Mouse (Mus musculus): ENCODE results near the gene Dpep3.

Dpep3 gene

DNA sequence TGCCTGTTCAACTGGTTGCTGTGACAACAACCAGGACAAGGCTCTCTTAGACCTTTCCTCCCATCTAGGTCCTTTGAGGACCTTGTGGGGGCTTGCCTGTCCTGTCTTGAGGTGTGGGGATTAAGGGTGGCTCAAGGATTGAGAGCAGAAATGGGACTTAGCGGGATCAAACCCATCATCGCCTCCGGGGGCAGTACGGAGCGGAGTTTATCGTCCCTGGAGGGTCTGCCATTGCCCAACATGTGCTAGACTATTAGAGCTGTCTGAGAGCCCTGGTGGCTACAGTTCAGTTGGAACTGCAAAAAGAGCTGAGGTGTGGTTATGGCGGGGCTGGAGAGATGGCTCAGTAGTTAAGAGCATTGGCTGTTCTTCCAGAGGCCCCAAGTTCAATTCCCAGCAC is 3.9 kb downstream of the Dpep3 start:
- DNase-seq (ENCODE audit: low read depth, low spot score) = no peak

DNA sequence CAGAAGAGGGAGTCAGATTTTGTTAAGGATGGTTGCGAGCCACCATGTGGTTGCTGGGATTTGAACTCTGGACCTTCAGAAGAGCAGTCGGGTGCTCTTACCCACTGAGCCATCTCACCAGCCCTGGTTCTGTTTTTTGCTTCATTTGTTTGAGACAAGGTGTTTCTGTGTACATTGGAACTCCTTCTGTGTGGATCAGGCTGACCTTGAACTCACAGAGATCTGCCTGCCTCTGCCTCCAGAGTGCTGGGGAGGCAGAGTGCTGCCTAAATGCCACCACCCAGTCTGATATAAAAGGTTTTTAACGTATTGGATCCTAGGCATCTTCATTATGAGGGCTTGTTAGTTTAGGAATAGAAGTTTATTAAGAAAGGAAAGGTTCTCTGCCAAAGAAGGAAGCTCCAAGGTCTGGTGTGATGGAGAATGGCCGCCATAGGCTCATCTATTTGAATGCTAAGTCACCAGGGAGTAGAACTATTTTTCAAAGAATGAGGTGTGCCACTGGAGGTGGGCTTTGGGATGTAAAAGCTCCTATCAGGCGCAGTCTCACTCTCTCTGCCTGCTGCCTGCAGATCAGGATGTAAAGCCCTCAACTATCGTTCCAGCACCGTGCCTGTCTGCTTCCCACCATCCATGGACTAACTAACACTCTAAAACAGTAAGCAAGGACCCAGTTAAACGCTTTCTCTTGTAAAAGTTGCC is 8.1 kb downstream of the Dpep3 start:
- no peak for DNase-seq (ENCODE audit: low read depth, low spot score)

DNA sequence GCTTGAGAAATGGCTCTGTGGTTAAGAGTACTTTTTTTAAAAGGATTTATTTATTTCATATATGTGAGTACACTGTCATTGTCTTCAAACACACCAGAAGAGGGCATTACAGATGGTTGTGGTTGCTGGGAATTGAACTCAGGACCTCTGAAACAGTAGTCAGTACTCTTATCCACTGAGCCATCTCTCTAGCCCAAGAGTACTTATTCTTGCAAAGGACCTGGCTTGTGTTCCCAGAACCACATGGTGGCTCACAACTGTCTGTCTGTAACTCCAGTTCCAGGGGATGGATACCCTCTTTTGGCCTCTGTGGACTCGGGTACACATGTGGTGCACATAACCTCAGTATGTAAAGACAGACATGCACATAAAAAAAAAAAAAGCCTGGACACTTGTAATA is 9.9 kb downstream of the Dpep3 start:
- DNase-seq (ENCODE audit: low read depth, low spot score) = no peak

DNA sequence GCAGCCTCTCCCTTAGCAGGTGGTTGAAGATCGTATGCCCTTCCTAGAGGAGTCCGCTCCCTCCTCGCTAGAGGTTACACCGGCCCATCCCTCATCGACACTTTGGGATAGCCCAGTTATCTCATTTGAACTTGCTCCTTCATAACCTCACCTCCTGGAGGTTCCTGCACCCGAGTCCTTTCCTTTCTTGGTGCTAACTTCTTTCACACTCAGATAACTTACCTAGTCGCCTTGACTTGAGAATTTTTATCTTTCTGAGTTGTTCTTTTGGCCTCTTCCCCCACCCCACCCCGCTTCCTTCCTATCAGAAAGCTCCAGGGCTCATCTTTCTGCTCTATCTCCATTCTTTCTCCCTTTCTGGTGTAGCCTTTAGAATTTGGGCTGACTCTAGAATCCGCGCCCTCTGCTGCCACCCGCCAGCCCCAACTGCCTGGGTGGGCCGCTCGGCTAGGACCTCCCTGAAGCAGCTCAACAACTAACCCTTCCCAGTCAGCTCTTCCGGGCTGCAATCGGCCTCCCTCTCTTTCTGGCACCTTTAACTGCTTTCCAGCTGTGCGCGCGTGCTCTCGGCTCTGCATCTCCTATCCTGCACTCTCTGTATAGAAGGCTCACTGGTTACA is 12.4 kb downstream of the Dpep3 start:
- no peak for DNase-seq (ENCODE audit: low read depth, low spot score)

DNA sequence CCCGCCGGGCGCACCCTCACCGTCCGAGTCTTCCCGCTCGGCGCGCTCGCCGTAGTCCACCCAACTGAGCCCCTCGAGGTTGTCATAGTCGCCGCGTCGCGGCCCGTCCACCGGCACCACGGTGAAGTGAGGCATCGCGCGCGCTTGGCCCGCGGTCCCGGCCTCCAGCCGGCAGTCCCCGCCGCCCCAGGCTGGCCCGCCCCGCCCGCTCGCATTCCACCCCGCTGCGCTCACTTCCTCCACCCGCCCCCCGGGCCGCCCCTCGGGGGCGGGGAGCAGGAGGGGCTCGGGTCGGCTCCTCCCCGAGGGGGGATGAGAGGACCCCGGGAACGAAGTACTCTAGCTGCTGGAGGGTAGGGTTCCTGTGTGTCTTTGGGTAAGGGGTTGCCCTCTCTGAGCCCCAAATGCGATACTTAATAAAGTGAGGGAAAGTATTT is 13.3 kb downstream of the Dpep3 start, which contains the start of gene Slc12a4:
TSS of gene Slc12a4 (minus strand) at position 193 of the 437 bp plus-strand sequence.
- DNase-seq (ENCODE audit: low read depth, low spot score) = peak; percentile 27

DNA sequence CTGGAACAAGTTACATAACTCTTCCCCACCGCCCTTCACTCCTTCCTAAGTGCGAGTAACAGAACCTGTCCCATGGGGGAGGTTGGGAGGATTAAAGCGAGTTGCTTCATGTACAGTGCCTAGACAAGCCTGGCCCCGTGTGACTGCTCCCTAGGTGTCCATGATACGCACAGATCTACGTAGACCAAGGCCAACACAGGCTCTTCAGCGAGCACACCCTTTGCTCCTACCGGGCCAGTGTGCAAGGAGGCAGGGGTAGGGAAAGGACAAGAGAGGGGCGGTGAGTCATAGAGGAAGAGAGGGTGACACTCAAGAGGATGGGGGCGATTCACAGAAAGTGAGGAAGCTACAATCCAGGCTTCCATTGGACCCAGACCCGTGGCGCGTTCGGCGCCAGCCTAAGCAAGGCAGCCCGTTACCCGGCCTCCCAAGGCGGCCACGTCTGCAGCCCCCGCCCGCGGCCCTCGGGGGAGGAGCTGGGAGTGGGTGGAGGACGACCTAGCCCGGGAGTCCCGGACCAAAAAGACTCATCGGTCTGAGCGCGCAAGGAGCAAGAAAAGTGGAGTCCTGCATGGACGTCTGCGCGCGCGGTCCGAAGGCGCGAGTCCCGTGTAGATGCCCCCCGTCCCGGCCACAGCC is 13.8 kb downstream of the Dpep3 start:
- DNase-seq (ENCODE audit: low read depth, low spot score) = no peak

DNA sequence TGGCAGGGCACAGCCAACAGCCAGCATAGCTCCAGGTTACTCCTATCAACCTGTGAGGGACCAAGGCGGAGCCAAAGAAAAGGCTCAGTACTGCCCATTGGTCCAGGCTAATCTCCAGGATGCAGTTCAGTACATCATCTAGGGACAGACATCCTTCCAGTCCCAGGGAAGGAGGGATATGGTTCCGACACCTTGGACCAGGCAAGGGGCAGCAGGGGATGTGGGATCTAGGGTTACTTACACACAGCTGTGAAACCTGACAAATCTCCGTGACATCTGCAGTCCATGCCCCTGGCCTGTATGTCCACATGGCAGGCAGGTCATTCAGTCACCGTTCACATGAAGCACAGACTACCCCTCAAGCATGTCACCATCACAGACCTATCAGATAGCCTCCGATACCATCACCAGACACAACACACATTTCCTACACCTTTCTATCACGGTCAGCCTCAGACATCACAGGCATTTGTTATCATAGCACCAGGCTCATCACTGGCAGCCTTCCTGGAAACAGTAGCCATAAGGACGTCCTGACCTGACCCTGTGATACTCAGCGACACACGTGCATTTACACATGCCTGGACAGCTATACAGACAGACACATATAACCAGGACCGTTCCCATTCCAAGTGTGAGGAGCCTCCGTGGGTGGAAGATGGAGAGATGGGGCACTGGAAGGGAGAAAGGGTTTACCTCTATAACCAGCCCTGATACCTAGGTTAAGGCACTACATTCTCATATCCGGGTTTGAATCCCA is 14.5 kb downstream of the Dpep3 start:
- DNase-seq (ENCODE audit: low read depth, low spot score) = no peak

DNA sequence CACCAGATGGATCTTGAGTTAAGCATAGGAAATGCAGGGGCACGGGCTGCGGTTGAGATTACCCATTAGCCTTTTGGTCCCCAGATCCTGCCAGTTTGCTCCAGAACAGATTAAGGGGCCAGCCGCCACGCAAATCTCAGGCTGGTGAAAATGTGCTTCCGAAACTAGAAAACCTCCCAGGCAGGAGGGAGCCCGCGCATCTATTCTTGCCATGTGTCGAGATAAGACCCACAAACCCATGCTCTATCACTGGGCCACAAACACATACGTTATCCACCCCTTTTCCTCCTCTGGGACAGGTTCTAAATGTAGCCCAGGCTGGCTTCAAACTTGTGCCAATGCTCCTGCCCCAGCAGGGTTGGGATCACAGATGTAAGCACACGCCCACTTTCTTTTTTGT is 17.7 kb downstream of the Dpep3 start:
- no peak for DNase-seq (ENCODE audit: low read depth, low spot score)

DNA sequence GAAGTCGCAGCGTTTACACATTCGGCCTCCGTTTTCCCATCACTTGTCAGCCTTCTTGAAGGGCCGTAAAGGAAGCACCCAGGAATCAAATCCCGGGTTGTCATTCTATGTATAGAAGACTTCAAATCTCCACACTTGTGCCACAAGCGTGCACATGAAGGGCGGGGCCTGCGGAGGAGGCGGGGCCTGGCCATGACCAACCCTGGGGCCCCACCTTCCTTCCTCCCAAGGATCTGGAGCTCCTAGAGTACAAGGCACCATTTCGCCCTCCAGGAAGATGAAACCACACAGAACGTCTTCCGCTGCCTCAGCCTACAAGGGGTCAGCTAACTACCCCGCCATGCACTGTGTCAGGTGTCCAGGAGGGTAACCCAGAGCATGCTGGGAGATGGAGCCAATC is 18.1 kb downstream of the Dpep3 start:
- no peak for DNase-seq (ENCODE audit: low read depth, low spot score)

DNA sequence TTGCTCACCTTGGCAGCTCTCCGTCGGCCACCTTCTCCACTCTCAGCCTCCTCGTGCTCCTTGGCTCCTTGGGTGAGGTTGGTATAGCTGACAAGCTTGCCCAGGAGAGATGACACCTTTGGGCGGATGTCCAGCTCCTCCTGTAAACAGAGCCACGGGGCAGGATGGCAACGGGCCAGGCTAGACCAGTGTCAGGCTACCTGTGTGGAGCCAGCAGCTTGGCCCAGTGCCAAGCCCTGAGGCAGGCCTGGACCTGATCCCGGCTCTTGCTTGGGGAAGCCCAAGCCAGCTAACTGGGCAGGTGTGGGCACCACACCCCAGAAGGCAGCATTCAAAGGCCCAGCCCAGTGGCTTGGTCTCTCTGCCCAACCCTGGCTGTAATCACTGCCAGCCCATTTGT is 19.9 kb downstream of the Dpep3 start:
- DNase-seq (ENCODE audit: low read depth, low spot score) = no peak

DNA sequence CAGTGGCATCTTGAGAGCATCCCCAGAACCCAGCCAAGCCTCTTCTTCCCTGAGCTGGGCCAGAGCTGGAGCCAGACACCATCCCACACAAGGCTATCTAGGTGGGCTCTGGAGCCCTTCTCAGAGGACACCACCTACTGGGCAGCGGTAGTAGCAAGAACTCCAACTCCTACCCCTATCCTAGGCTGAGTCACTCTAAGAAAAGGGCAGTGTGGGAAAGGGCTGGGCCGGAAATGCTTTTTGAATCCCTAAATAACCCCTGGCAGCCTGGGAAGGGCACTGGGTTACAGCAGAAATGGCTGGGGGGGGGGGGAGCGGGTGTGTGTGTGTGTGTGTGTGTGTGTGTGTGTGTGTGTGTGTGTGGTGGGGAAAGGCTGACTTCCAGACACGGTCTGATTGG is 21.4 kb downstream of the Dpep3 start:
- no peak for DNase-seq (ENCODE audit: low read depth, low spot score)

DNA sequence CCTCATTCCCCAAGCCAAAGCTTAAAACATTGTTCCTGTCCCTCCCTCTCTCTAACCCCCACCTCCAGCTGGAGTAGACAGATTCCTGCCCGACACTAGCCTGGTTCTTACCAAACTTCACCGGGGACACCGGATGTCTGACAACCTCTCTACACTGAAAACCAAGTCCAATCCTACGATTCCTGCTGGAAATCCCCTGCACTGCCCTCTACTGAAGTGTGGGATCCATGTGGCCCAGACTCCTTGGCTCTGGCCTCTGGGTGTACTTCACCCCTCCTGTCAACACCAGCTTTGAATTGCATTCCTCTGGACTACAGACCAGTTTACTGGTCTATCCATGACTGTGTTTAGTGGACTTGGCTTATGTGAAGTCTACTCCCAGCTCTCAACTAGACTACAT is 22.7 kb downstream of the Dpep3 start:
- no peak for DNase-seq (ENCODE audit: low read depth, low spot score)

DNA sequence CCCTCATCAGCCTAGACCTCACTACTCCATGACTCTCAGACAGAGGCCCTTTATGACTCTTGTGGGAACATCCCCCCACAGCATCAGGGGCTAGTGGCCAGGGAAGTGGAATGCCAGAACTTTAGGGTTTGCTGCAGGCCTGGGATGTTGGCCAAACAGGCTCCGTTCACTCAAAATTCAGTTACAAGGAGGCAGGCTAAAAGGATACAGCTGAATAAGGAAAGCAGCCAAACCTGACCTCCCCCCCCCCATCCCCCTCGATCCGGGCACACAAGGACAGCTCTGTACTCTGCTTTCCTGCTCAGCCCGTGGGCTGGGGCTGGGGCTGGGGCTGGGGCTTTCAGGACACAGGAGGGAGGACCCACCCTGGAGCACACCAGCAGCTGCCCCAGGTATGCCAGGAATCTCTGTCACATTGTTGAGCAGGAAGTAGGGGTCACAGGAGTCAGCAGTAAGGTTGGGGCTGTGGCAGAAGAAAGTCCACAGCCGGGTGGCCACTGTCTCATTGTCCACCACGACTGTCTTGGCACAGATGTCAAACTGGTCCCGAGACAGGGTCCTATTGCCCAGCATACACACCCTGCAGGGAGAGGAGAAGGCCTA is 28.1 kb downstream of the Dpep3 start:
- DNase-seq (ENCODE audit: low read depth, low spot score) = no peak

DNA sequence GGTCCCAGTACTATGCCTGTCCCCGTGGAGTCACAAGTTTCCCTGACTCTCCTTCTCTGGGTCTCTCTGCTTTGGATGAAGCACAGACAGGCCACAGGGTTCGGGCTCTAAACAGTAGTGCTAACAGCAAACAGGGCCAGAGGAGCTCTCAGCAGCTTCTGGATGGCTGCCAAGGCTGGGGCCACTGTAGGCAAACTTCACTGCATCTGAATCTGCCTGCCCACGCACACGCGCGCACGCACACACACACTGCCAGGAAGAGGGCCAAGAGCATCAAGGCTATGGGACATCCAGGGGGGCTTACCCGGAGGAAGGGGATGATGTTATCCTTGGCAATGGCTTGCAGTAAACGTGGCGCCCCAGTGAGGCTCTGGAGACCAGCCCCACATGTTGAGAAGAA is 29.9 kb downstream of the Dpep3 start:
- DNase-seq (ENCODE audit: low read depth, low spot score) = no peak

DNA sequence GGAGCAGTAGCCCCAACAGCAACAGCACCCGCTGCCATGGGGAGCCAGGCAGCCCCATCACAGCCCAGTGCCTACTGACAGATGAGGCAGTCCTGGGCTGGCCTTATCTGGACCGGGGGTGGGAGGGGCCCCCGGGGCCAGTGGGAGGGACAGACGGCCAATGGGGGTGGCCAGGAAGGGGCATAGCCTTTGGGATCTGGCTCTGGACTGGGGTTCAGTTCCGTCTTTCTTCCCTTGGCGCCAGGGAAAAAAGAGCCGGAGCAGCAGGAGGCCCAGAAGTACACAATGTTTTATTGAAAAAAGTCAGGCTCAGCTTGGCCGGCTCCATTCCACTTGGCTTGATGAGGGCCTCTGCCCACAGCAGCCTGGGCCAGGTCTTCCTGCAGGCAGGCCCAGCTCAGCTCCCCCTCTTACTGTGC is 35.9 kb downstream of the Dpep3 start, which contains the start of gene Lcat:
TSS of gene Lcat (minus strand) at position 62 of the 419 bp plus-strand sequence.
- no peak for DNase-seq (ENCODE audit: low read depth, low spot score)

DNA sequence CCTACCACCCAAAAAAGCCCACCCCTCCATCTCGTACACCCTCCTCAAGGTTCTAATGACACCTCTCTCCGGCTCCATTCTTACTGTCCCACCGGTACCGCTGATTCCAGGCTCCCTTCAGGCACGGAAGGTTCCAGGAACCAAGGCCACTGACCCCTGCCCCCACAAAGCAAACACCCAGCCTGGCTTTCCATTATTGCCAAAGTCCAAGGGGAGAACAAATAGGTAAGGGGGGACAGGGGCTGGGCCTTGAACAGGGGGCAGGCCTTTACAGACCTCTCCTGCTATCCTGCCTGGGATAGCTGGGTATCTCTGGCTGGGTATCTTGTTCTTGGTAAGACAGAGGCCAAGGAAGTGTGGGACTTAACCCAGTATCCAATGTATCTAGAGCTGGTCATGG is 36.7 kb downstream of the Dpep3 start:
- no peak for DNase-seq (ENCODE audit: low read depth, low spot score)

DNA sequence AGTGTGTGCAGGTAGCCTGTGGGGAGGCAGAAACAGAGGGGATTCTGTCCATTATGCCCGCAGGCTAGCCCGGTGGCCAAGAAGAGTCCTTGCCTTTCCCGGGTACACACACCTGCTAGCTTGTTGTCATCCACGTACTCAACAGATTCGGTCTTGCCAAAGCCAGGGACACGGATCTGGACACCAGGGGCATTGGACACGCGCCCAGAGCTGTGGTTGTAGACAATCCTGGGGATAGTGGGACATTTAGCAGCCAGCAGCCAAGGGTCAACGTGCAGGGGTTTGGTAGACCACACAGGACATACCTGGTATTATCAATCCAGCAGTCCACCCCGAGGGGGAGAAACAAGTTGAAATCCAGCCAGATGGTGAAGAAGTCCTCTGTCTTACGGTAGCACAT is 37.2 kb downstream of the Dpep3 start:
- no peak for DNase-seq (ENCODE audit: low read depth, low spot score)

DNA sequence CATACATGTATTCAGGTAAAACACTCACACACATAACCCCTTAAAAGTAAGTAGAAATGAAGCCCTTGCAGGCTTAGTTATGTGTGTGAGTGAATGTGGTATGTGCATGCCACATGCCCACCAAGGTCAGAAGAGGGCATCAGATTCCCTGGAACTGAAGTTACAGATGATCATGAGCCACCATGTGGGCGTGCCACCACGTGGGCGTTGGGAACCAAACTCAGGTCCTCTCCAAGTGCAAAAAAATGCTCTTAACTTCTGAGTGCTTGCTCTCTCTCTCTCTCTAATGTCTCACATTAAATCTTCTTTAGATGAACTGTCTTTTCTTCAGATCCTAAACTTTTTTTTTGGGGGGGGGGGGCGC is 40.9 kb downstream of the Dpep3 start, which contains the start of gene Psmb10:
TSS of gene Psmb10 (minus strand) at position 139 of the 364 bp plus-strand sequence.
- no peak for DNase-seq (ENCODE audit: low read depth, low spot score)

DNA sequence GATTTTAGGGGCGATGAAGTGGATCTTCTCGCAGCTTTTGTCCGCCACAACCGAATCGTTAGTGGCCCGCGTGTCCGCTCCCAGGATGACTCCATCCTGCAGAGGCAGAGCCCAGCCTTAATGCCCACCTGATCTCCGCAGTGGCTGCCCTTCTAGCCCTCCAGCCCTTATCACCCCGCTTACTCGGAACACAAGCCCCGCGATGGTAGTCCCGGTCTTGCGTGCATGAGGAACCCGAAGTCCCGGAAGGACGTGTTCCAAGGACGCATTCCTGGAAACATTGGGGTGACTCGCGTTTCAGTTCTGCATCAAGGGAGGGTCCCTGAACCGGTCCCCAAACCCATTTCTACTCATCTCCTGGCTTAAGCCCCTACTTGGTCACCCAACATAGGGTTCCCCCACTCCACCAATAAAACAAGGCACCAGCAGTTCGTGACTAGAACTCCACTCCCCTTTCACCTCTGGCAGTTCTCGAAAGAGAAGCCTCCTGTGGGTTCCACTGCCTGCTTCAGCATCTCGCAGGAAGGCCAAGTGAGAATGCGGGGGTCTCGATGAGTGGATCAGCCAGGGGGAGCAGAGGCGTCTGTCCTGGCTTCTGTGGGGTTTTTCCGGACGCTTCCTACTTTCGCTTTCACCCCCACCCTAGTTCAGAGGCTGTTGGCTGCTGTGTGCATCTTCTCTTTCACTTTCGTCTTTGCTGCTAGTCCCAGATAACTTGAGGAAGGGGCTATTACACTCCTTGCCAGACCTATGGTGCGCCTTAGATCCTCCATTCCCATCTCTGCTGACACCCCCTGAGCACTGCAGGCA is 41.5 kb downstream of the Dpep3 start:
- no peak for DNase-seq (ENCODE audit: low read depth, low spot score)

DNA sequence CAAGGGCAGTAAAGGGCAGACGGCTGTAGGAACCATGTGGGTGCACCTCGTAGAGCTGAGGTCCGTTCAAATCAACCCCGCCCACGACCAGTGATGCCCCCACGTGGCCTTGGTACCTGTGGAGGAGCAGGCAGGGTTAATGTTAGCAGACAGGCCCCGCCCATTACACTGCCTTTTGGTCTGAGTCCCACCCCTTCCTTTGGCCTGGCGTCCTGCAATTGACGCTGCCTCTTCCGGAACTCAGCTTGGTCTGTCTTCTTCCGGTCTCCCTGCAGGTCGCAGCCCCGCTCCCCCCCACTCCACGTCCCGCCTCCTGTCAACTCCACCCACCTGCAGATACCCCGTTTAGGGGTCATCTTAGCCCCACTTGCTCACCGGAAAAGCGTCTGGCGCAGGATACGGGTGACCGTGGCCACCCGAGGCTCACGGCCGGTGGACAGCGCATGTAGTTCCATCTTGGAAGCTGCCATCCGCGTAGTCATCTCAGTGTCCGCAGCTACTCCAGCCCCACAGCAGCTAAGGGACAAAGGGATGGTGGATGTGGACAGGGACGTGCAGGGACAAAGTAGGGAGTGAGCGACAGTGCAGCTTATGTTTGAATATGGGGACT is 42.3 kb downstream of the Dpep3 start:
- peak; percentile 80 for DNase-seq (ENCODE audit: low read depth, low spot score)

Measured in retina, postnatal 7 days (tissue).